Mouse (Mus musculus) limb, embryonic 14.5 days (tissue): ENCODE measurements around the gene Ncmap. TPM values are rescaled to one million over a fixed set of nuclear protein-coding genes. Genes with fewer than 3 reads are reported as not detected.

ENCODE experiments used
- ATAC-seq: fragments of 200-750 bp; cut with Nextera tagmentation; 2 replicates; pipeline ENCODE4 v1.8.0; 2017; ENCODE audit warnings: low read depth, moderate number of reproducible peaks, moderate TSS enrichment; ENCODE audit not compliant: low FRiP score
- DNase-seq: peaks from one replicate; pipeline ENCODE4 v3.0.0-alpha.2; 2015; ENCODE audit warnings: low spot score
- H3K27ac ChIP-seq: fragments of 300-500 bp; sonication (generic); replicated peaks from 2 replicates; pipeline ENCODE4 v1.5.1; 2014; ENCODE audit warnings: low read depth, mild to moderate bottlenecking, low read length, moderate library complexity, mixed read lengths
- H3K27me3 ChIP-seq: fragments of 300-500 bp; sonication (generic); 2 replicates; pipeline ENCODE4 v1.6.1; 2014; ENCODE audit warnings: low read length, mixed read lengths; ENCODE audit not compliant: control insufficient read depth, insufficient read depth
- H3K36me3 ChIP-seq: fragments of 300-500 bp; sonication (generic); 2 replicates; pipeline ENCODE4 v1.6.1; 2014; ENCODE audit warnings: mild to moderate bottlenecking, low read length, moderate library complexity, mixed read lengths; ENCODE audit not compliant: control insufficient read depth, insufficient read depth
- H3K4me1 ChIP-seq: fragments of 300-500 bp; sonication (generic); 2 replicates; pipeline ENCODE4 v1.6.1; 2014; ENCODE audit warnings: antibody characterized with exemption, low read length, mixed read lengths; ENCODE audit not compliant: control insufficient read depth, insufficient read depth
- H3K4me2 ChIP-seq: fragments of 300-500 bp; sonication (generic); replicated peaks from 2 replicates; pipeline ENCODE4 v1.6.1; 2014; ENCODE audit warnings: low read depth, mild to moderate bottlenecking, low read length, moderate library complexity; ENCODE audit not compliant: severe bottlenecking
- H3K4me3 ChIP-seq: fragments of 300-500 bp; sonication (generic); replicated peaks from 2 replicates; pipeline ENCODE4 v1.5.1; 2014; ENCODE audit warnings: low read length
- H3K9ac ChIP-seq: fragments of 300-500 bp; sonication (generic); 2 replicates; pipeline ENCODE4 v1.6.1; 2014; ENCODE audit warnings: mild to moderate bottlenecking, low read depth, low read length, moderate library complexity; ENCODE audit not compliant: severe bottlenecking
- H3K9me3 ChIP-seq: fragments of 300-500 bp; sonication (generic); 2 replicates; pipeline ENCODE4 v1.6.1; 2016; ENCODE audit warnings: low read length; ENCODE audit not compliant: control insufficient read depth
- POLR2A ChIP-seq: fragments of 200-500 bp; IDR thresholded peaks from 2 replicates; pipeline ENCODE4 v1.8.0; 2012; ENCODE audit warnings: inconsistent platforms, mild to moderate bottlenecking, moderate library complexity, borderline replicate concordance; ENCODE audit not compliant: insufficient read depth, insufficient read length; ENCODE audit errors: extremely low read depth
- WGBS: fragments of 180-500 bp; shearing (Covaris S2); extraction: QIAGEN DNeasy Blood & Tissue Kit; methylation state at CpG from one replicate; pipeline ENCODE4 v1.1.7; 2014; 5-methylcytosine and 5-hydroxymethylcytosine counted together
- polyA plus RNA-seq, 2 experiments: library from polyadenylated mRNA; depleted of rRNA in 1 of 2; stranded (reverse) in 1 of 2; unstranded in 1 of 2; fragments of >200 nt; fragmentation: Nextera tagmentation in 1 of 2; extraction: Ambion mirVana in 1 of 2; gene quantifications; 2 replicates each; pipeline versions ENCODE4 v1.2.1 to v1.2.3; 2012 to 2014

Gene Ncmap
- 20.9 and 30.3 TPM in 2 replicates for polyA plus RNA-seq (2012; rRNA removed)
- polyA plus RNA-seq (2014; fragmentation: Nextera tagmentation; extraction: Ambion mirVana), result 11.9 and 12.8 TPM in 2 replicates

GRCm38 (mm10) chr4:135397991-135398390 lies at the start of gene Ncmap:
TSS of gene Ncmap (minus strand) at chr4:135398227.
- ATAC-seq (no peak), DNase-seq (no peak)
- Histone ChIP-seq H3K4me3 (peak within 1 kb of the TSS; percentile 37), H3K4me1 (0 out of 2 replicates have a peak, but pooled peaks cover 2% of the 10 kb centered on the region), H3K9me3 (no peaks in the 10 kb centered on the region), H3K9ac (peak within 1 kb of the TSS; percentile 35; the same call in 1 of the 2 replicates), H3K27me3 (peaks cover 21% of the 10 kb centered on the region; the same call in 1 of the 2 replicates), H3K4me2 (peak within 1 kb of the TSS; percentile 66), H3K36me3 (no peaks in the 10 kb centered on the region), H3K27ac (no peak within 1 kb of the TSS)
- TF ChIP-seq POLR2A, result no peak
- 3% methylated on average over 8 of the region's 29 CpGs for WGBS

DNA sequence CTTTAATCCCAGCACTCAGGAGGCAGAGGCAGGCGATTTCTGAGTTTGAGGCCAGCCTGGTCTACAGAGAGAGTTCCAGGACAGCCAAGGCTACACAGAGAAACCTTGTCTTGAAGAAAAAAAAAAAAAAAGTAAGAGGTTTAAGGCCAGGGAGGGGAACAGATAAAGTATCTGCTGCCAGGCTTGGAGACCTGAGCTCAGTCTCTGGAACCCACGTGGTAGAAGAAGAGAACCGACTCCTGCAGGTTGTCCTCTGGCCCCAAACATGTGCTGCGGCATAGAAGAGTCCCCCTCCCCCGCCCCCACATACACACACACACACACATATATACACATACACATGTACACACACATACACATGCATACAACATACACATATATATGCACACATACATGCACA lies 44.4 kb upstream of the Ncmap start:
- Histone ChIP-seq H3K27me3 (no peaks in the 10 kb centered on the region), H3K36me3 (no peaks in the 10 kb centered on the region), H3K4me1 (peaks cover 2% of the 10 kb centered on the region; the same call in 1 of the 2 replicates), H3K9ac (no peak overlapping the region), H3K4me3 (no peak overlapping the region), H3K4me2 (no peak overlapping the region), H3K27ac (no peak overlapping the region), H3K9me3 (no peaks in the 10 kb centered on the region)
- no peak for ATAC-seq
- WGBS, result 65% methylated on average over 5 of the region's 5 CpGs
- TF ChIP-seq POLR2A, result no peak
- DNase-seq, result no peak

- Histone ChIP-seq H3K27me3 (no peaks in the 10 kb centered on the region), H3K9ac (no peak overlapping the region), H3K27ac (no peak overlapping the region), H3K4me2 (no peak overlapping the region), H3K36me3 (no peaks in the 10 kb centered on the region), H3K9me3 (no peaks in the 10 kb centered on the region), H3K4me1 (peaks cover 2% of the 10 kb centered on the region; the same call in 1 of the 2 replicates), H3K4me3 (no peak overlapping the region)
- TF ChIP-seq POLR2A, result no peak
- DNase-seq, result peak; percentile 19
- WGBS, result 64% methylated on average over 9 of the region's 9 CpGs
- no peak for ATAC-seq
Observed at GRCm38 (mm10) chr4:135439904-135440522, 42.0 kb upstream of the Ncmap start.

GRCm38 (mm10) chr4:135439188-135439647 lies 41.2 kb upstream of the Ncmap start:
- ATAC-seq (peak; percentile 80), DNase-seq (peak; percentile 74)
- Histone ChIP-seq H3K27ac (no peak overlapping the region), H3K9me3 (no peaks in the 10 kb centered on the region), H3K27me3 (no peaks in the 10 kb centered on the region), H3K36me3 (no peaks in the 10 kb centered on the region), H3K4me2 (peak overlapping the region; percentile 35), H3K9ac (peak overlapping the region; percentile 13), H3K4me3 (no peak overlapping the region; the same call in 1 of the 2 replicates), H3K4me1 (peaks cover 7% of the 10 kb centered on the region; the same call in 1 of the 2 replicates)
- 3% methylated on average over 15 of the region's 15 CpGs for WGBS
- no peak for TF ChIP-seq POLR2A

- DNase-seq (no peak), ATAC-seq (no peak)
- no peak for TF ChIP-seq POLR2A
- H3K4me2 ChIP-seq, result no peak overlapping the region
- no peak overlapping the region for H3K4me3 ChIP-seq
- no peak overlapping the region for H3K9ac ChIP-seq
- no peaks in the 10 kb centered on the region for H3K9me3 ChIP-seq
- no peaks in the 10 kb centered on the region for H3K27me3 ChIP-seq
- no peaks in the 10 kb centered on the region for H3K36me3 ChIP-seq
- H3K4me1 ChIP-seq, result peaks cover 8% of the 10 kb centered on the region; the same call in 1 of the 2 replicates
- H3K27ac ChIP-seq, result no peak overlapping the region
Observed at GRCm38 (mm10) chr4:135437924-135438323, 39.9 kb upstream of the Ncmap start.
